Mouse (Mus musculus) bone marrow, adult 2 months (tissue): ENCODE data around the gene March1.
"Not testable (repeated sequence)": the region's sequence is repeated elsewhere in the genome, so short reads cannot be mapped to it uniquely, and the experiment has no call there.

Experiments used
- CTCF ChIP-seq: fragments of 200-500 bp; IDR thresholded peaks from 2 replicates; pipeline ENCODE4 v1.5.1; 2011; ENCODE audit warnings: low read length, control low read depth; ENCODE audit not compliant: control insufficient read depth, insufficient read depth
- POLR2A ChIP-seq: fragments of 200-500 bp; IDR thresholded peaks from 2 replicates; pipeline ENCODE4 v1.6.1; 2011; ENCODE audit warnings: low read depth, mild to moderate bottlenecking, control low read depth, low read length, borderline replicate concordance; ENCODE audit not compliant: control insufficient read depth

- TF ChIP-seq CTCF, POLR2A: not testable (repeated sequence)
Measured at GRCm38 (mm10) chr8:66417591-66417990, 799.9 kb downstream of the March1 start.
